Mouse (Mus musculus) heart, postnatal 0 days (tissue): Measurements from ENCODE around the gene Col18a1. TPM values are rescaled to one million over a fixed set of nuclear protein-coding genes. Genes with fewer than 3 reads are reported as not detected.

Source experiments
- ATAC-seq: fragments of 200-750 bp; cut with Nextera tagmentation; 2 replicates; pipeline ENCODE4 v1.8.0; 2017; ENCODE audit warnings: low read depth, moderate number of reproducible peaks, moderate library complexity; ENCODE audit not compliant: insufficient read depth
- DNase-seq: peaks from one replicate; pipeline ENCODE4 v3.0.0-alpha.2; 2016; ENCODE audit warnings: low spot score
- H3K27ac ChIP-seq: fragments of 300-500 bp; sonication (generic); 2 replicates; pipeline ENCODE4 v1.5.1; 2014; ENCODE audit warnings: low read depth, mild to moderate bottlenecking
- H3K27me3 ChIP-seq: fragments of 300-500 bp; sonication (generic); 2 replicates; pipeline ENCODE4 v1.6.1; 2014; ENCODE audit warnings: low read length, mixed read lengths; ENCODE audit not compliant: control insufficient read depth, insufficient read depth
- H3K36me3 ChIP-seq: fragments of 300-500 bp; sonication (generic); replicated peaks from 2 replicates; pipeline ENCODE4 v1.6.1; 2014; ENCODE audit warnings: low read length, mixed read lengths; ENCODE audit not compliant: control insufficient read depth, insufficient read depth
- H3K4me1 ChIP-seq: fragments of 300-500 bp; sonication (generic); 2 replicates; pipeline ENCODE4 v1.6.1; 2014; ENCODE audit warnings: antibody characterized with exemption; ENCODE audit not compliant: control insufficient read depth, insufficient read depth
- H3K4me2 ChIP-seq: fragments of 300-500 bp; sonication (generic); 2 replicates; pipeline ENCODE4 v1.6.1; 2014; ENCODE audit warnings: low read depth, mild to moderate bottlenecking, low read length, moderate library complexity
- H3K4me3 ChIP-seq: fragments of 300-500 bp; sonication (generic); 2 replicates; pipeline ENCODE4 v1.5.1; 2014; ENCODE audit warnings: low read depth, low read length
- H3K9ac ChIP-seq: fragments of 300-500 bp; sonication (generic); replicated peaks from 2 replicates; pipeline ENCODE4 v1.6.1; 2014; ENCODE audit warnings: low read depth, low read length, mixed read lengths
- H3K9me3 ChIP-seq: fragments of 300-500 bp; sonication (generic); replicated peaks from 2 replicates; pipeline ENCODE4 v1.6.1; 2016; ENCODE audit warnings: low read length; ENCODE audit not compliant: control insufficient read depth
- CTCF ChIP-seq: IDR thresholded peaks from 2 replicates; pipeline ENCODE4 v1.5.1; 2016; ENCODE audit warnings: antibody characterized with exemption, control low read depth, low read depth
- EP300 ChIP-seq: IDR thresholded peaks from 2 replicates; pipeline ENCODE4 v1.6.1; 2016; ENCODE audit warnings: antibody characterized with exemption, low read depth
- WGBS: fragments of 180-500 bp; shearing (Covaris S2); extraction: QIAGEN DNeasy Blood & Tissue Kit; methylation state at CpG from one replicate; pipeline ENCODE4 v1.1.7; 2014; 5-methylcytosine and 5-hydroxymethylcytosine counted together
- polyA plus RNA-seq: library from polyadenylated mRNA; unstranded; fragments of >200 nt; fragmentation: Nextera tagmentation; extraction: Ambion mirVana; gene quantifications from 2 replicates; pipeline ENCODE4 v1.2.1, GENCODE M21; 2015
- total RNA-seq: library from RNA; depleted of rRNA; stranded (reverse); fragments of >200 nt; gene quantifications from 2 replicates; pipeline ENCODE4 v1.2.3, GENCODE M21; 2014; ENCODE audit warnings: low replicate concordance

Col18a1 gene
- total and polyA plus RNA-seq, 2 experiments from 2014 or later, result 47.3 to 130 TPM

DNA sequence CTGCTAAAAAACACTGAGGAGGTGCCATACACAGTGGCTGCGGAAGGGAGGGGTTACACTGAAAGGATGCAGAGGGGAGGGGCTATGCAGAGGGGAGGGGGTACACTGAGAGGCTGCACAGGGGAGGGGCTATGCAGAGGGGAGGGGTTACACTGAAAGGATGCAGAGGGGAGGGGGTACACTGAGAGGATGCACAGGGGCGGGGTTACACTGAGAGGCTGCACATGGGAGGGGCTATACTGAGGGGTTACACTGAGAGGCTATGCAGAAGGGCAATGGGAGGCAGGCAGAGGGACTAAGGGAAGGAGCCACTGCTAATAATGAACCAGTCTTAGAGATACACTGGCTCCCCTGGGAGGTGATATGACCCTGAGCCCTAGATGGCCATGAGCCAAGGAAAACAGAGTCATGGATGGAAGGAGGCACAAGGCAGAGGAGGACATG lies 14.1 kb downstream of the Col18a1 start:
- no peaks in the 10 kb centered on the region for H3K36me3 ChIP-seq
- ATAC-seq (peak; percentile 48), DNase-seq (no peak)
- no peak overlapping the region for H3K4me2 ChIP-seq
- no peak overlapping the region for H3K27ac ChIP-seq
- no peaks in the 10 kb centered on the region for H3K9me3 ChIP-seq
- no peak overlapping the region for H3K9ac ChIP-seq
- H3K4me3 ChIP-seq, result no peak overlapping the region
- TF ChIP-seq EP300 (no peak), CTCF (no peak)
- WGBS, result 49% methylated on average over 2 of the region's 2 CpGs
- H3K27me3 ChIP-seq, result no peaks in the 10 kb centered on the region
- peaks cover 37% of the 10 kb centered on the region for H3K4me1 ChIP-seq

DNA sequence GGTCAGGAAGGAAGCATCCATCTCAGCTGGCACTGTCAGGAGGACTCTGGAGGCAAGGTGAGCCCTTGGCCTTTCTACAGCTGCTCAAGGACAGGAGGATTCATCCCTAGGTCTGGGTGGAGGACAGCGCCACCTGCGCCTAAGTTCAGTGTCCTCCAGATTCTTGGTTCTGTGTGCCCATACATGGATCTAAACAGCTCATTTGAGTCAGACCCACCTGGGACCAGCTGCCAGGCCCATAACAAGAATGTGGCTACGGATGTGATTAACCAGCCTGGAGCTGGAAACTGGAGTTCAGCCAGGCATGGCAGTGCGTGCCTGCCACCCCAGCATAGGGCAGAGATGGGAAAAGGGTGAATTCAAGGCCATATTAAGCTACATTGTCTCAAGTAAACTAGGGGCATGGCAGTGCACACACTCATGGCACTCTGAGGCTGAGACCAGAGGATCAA lies 14.8 kb downstream of the Col18a1 start:
- H3K9me3 ChIP-seq, result no peaks in the 10 kb centered on the region
- no peak overlapping the region for H3K27ac ChIP-seq
- ATAC-seq (peak; percentile 8; the same call in 1 of the 2 replicates), DNase-seq (no peak)
- H3K27me3 ChIP-seq, result no peaks in the 10 kb centered on the region
- peaks cover 35% of the 10 kb centered on the region for H3K4me1 ChIP-seq
- 48% methylated on average over 4 of the region's 4 CpGs for WGBS
- H3K36me3 ChIP-seq, result no peaks in the 10 kb centered on the region
- TF ChIP-seq EP300 (no peak), CTCF (no peak)
- no peak overlapping the region for H3K4me2 ChIP-seq
- no peak overlapping the region for H3K4me3 ChIP-seq
- H3K9ac ChIP-seq, result no peak overlapping the region

GRCm38 (mm10) chr10:77150947-77151521 lies 15.3 kb downstream of the Col18a1 start:
- peaks cover 32% of the 10 kb centered on the region for H3K4me1 ChIP-seq
- no peak overlapping the region for H3K9ac ChIP-seq
- H3K4me3 ChIP-seq, result no peak overlapping the region
- no peak overlapping the region for H3K27ac ChIP-seq
- H3K27me3 ChIP-seq, result no peaks in the 10 kb centered on the region
- WGBS, result 14% methylated on average over 14 of the region's 14 CpGs
- H3K9me3 ChIP-seq, result no peaks in the 10 kb centered on the region
- DNase-seq (no peak), ATAC-seq (no peak)
- TF ChIP-seq CTCF (no peak), EP300 (no peak)
- H3K4me2 ChIP-seq, result no peak overlapping the region
- H3K36me3 ChIP-seq, result no peaks in the 10 kb centered on the region

DNA sequence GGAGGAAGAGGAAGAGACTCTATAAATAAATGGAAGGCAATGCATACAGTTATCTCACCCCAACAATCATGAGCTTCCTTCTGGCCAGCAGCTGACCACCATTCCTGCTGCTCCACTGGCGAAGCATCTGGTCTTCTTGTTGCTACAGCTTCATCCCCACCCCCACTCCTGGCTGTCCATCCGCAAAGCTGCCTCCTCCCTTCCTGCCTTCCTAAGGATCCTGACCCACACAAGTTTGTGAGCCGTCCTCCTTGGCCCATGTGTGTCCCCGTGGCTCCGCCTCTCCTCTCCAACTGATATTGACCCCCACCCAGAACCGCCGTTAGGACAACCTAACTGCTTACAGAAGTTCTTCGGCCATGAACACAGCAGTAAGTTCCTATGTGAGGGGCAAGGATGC lies 16.3 kb downstream of the Col18a1 start:
- ATAC-seq (peak; percentile 40; the same call in 1 of the 2 replicates), DNase-seq (peak; percentile 65)
- Histone ChIP-seq H3K4me1 (peaks cover 32% of the 10 kb centered on the region), H3K36me3 (no peaks in the 10 kb centered on the region), H3K9ac (no peak overlapping the region), H3K9me3 (no peaks in the 10 kb centered on the region), H3K27me3 (no peaks in the 10 kb centered on the region), H3K27ac (peak overlapping the region; percentile 49), H3K4me3 (no peak overlapping the region), H3K4me2 (no peak overlapping the region)
- TF ChIP-seq EP300, result no peak
- TF ChIP-seq CTCF, result no peak
- whole genome bisulfite sequencing, result 22% methylated on average over 8 of the region's 8 CpGs

DNA sequence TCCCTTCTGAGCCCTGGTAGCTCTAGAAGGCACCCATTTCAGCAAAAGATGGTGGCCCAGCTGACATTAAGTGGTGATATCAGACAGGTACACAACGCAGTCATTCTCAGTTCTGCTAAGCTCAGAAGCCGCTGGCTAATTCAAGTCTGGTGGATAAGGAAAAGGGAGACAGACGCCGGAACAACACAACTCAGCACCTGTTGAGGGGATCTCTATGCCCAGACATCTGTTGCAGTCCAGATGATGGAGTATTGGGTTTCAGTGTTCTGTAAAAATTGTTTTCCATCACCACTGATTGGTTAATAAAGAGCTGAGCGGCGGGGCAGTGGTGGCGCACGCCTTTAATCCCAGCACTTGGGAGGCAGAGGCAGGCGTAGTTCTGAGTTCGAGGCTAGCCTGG lies 18.8 kb downstream of the Col18a1 start:
- Histone ChIP-seq H3K4me1 (peaks cover 26% of the 10 kb centered on the region), H3K27me3 (no peaks in the 10 kb centered on the region), H3K9me3 (no peaks in the 10 kb centered on the region), H3K27ac (no peak overlapping the region), H3K9ac (no peak overlapping the region), H3K4me3 (no peak overlapping the region), H3K36me3 (no peaks in the 10 kb centered on the region), H3K4me2 (no peak overlapping the region)
- ATAC-seq (no peak), DNase-seq (no peak)
- TF ChIP-seq EP300 (no peak), CTCF (no peak)
- 86% methylated on average over 10 of the region's 10 CpGs for WGBS

DNA sequence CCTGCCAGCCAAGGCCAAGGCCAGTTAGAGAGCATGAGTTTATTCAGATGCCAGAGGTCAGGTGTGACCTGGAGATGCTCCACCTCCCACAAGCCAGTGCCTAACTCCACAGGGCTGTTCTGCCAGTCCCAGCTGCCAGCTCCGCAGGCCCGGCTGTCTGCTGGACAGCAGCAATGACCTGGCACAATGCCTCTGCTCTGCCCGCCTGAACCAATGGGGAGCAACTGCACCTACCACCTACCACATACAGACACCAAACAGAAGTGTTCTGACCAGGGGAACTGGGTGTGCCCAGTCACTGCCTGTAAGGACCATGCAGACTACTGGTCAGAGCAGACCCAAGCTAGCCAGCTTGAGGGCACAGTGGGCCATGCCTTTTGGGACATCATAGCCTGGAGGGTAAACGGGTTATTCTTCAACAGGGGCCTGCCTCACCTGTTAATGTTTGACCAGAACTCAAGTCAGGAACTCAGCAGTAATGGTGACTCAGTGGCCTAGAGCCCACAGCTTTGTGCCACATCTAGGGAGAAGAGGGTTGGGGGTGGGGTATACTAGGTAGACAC lies 19.4 kb downstream of the Col18a1 start:
- H3K4me3 ChIP-seq, result no peak overlapping the region
- no peaks in the 10 kb centered on the region for H3K27me3 ChIP-seq
- TF ChIP-seq EP300 (no peak), CTCF (no peak)
- no peak overlapping the region for H3K9ac ChIP-seq
- DNase-seq (no peak), ATAC-seq (no peak)
- peaks cover 20% of the 10 kb centered on the region for H3K4me1 ChIP-seq
- no peak overlapping the region for H3K4me2 ChIP-seq
- H3K27ac ChIP-seq, result no peak overlapping the region
- H3K36me3 ChIP-seq, result no peaks in the 10 kb centered on the region
- no peaks in the 10 kb centered on the region for H3K9me3 ChIP-seq
- WGBS, result 64% methylated on average over 4 of the region's 4 CpGs
